Mouse (Mus musculus) central nervous system, embryonic 11.5 days (tissue): ENCODE data around the gene Nectin4. TPM values are rescaled to one million over a fixed set of nuclear protein-coding genes. Genes with fewer than 3 reads are reported as not detected.

Source experiments
- polyA plus RNA-seq: library from polyadenylated mRNA; depleted of rRNA; stranded (reverse); fragments of >200 nt; gene quantifications from 2 replicates; pipeline ENCODE4 v1.2.3, GENCODE M21; 2012; rRNA removed

Gene Nectin4
- polyA plus RNA-seq, result 0.95 and 1.1 TPM in 2 replicates

DNA sequence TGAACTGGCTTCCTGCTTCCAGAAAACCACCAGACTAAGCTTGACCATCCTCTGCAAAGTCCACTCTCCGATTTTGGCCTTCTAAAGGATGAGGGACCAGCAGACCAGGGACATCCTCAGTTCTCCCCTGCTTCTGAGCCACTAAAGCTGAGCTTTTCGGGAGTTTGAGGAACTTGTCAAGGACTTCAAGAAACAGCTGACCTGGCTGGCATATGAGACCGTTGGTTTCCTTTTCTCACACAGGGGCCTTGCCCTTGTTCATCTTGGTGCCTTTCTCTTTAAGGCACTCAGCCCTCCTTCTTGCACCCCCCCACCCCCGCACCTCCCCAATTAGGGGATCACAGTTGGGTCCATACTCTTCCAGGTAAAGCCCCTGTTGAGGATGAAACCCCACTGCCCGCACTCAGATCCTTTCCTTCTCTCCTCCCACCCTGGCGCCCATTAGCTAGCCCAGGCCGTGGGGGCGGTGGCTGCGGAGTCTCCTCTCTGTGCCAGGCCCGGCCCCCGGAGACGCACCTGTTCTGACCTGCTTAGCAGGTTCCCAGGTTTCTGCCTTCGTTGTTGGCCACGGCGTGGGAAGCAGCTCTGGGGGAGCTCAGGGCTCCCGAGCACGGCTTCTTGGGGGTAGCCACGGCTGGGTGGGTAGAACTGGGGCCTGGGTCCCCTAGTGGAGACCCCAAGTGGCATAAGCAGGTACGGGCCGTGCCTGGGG lies at the start of gene Nectin4:
Gene Nectin4, plus strand, starts transcription at position 255 of the 712 bp plus-strand sequence.

DNA sequence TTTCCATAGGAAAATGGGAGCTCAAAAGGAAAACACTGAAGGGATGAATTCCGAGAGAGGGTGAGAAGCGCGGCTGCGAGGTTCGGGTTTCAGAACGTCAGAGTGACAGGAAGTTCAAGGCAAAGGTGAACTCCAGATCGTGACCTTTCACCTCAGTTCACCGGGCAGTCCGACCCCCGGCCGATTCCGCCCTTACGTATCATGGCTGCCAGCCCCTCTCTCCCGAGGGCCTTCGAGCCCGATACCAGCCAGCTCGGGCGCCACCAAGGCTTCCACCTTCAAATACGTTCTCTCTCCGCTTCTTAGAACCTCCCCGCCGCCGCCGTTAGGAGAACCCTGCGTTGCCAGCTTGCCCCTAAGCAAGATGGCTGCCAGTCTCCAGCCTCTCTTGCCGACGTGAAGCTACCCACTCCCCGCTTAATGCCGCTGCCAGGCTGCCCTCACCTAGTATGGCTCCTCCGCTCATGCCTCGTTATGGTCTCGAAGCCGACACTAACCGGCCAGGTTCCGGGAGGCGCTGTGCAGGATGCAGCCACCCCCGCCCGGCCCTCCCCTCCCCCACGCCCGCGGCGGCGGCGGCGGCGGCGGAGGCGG lies 41.0 kb upstream of the Nectin4 start, which contains the start of gene Dedd:
Gene Dedd, plus strand, starts transcription at position 307 of the 594 bp plus-strand sequence.

DNA sequence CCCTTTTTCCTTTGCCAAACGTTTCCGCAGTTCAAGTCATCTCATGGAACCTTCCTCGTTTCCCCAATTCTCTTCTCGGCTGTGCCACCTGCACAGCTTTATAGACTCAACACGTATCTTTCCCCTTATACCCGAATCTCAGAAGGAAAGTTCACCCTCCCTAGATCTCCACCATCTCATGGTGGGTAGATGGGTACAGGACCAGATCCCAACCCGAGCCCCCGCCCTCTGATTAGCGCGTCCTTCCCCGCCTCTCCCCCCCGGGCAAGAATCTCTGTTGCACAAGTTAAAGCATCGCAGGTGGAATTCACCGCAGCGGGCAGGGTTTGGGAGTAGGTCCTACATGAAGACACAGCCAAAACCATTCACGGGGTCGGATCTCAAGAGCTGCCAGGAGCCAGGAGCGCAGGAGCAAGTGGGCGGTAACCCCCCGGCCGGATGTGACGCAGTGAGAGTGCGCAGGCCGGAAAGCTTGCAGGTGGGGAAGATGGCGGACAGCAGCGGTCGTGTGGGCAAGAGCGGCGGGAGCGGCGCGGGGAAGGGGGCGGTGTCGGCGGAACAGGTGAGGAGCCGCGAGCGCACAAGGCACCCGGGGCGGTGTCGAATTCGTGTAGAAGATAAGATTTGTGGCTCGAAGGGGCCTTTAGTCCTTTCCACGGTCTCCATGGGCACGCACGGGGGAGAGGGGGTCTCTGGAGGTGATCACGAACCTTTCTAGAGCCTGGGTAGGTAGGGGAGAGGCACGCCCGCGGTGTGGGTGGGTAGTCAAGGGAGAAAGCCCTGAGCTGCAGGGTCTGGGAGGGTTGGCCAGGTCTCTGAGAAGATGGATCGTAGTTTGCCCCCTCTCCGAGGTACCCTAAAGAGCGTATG lies 24.4 kb upstream of the Nectin4 start, which contains the start of the genes Nit1 and Pfdn2:
Gene Nit1, minus strand, starts transcription at position 422 of the 870 bp plus-strand sequence.
Gene Pfdn2, plus strand, starts transcription at position 446 of the 870 bp plus-strand sequence.

DNA sequence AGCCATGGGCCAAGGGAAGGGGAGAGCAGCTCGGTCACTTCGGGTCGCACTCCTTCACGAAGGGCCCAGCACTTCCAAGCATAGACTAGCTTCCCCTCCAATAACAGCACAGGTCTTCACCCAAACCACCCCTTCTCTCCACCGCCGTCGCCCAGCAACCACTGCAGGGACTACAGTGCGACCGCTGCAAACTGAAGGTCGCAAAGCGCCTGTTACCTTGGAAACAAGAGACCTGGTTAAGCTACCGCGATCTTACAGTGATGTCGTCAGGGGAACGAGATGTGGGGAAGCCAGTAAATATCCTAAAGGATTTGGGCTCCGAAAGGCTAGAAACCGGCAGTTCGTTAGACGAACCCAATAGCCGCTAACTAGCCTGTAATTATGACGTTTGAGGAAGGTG lies 9.2 kb upstream of the Nectin4 start, which contains the start of gene Klhdc9:
Gene Klhdc9, minus strand, starts transcription at position 143 of the 400 bp plus-strand sequence.

DNA sequence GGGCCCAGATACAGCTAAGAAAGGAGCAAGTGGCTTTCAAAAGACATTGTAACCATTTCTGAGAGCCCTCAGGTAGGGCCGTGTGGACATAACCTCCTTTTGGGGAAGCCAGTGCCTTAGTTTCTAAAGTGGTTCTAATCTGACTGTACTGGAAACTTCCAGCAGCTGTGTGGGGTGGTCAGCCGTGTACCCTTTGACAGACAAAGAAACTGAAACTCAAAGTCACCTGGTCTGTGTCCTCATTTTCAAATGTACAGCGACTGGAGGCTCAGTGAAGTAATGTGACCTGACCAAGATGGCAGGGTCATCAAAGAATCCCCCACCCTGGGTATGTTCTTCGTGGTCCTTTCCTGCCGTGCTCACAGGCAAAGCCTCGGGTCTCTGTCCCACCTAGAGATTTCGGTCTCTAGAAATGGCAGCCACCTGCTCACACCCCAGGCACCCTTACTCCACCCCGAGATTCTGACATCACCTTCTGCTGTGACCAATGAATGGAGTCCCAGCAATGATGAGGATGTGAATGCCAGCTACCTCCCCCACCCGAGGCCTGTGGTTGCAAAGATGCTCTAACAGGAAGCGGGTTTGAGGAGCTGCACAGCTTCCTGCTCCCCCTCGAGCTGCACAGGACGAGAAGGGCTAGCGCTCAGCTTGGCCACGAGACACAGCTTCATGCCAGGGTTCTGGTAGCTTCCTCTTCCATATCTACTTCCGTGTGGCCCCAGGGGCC lies 18.6 kb downstream of the Nectin4 start, which contains the start of gene Arhgap30:
Gene Arhgap30, plus strand, starts transcription at position 579 of the 727 bp plus-strand sequence.

DNA sequence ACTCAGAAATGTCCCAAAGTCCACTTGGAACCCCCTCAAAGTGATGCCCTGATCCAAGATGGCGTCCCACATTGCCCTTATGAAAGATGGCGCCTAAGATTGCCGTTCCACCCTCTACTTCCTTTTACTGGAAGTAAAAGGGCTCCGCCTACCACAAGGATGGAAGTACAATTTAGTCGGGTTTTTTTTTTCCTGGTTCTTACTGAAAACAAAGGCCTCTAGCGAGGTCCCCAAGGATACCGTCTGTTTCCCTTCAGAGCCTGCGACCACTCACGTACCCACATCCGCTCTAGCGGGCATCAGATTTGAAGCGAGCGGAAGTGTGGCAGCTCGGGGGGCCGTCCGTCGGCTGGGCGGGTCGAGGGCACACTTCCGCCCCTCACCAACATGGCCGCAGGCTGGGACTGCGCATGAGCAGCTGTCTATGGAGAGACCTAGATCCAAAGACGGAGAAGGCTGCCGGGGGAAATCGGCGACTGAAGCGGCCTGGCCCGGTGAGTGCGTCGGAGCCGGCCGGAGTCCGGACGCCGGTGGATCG lies 41.1 kb downstream of the Nectin4 start, which contains the start of gene Usf1:
Gene Usf1, plus strand, starts transcription at position 367 of the 538 bp plus-strand sequence.

DNA sequence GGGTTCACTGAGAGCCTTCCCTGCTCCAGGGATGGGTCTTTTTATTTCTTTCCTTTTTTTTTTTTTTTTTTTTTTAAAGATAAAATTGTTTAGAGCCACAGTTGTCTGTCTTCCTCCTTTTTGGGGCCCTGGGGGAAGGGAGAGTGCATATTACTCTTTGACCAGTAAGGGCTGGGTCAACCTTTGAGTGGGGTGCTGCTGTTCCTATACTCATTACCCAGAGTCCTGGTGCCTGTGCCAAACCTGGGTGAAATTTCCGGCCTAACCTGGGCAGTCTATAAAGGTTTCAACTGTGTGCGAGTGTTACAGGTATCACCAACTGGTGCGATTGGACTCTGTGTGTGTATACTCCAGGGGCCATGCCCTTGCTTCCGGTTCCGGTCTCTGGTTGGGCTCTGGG lies 48.8 kb downstream of the Nectin4 start, which contains the start of gene Tstd1:
Gene Tstd1, plus strand, starts transcription at position 213 of the 400 bp plus-strand sequence.

DNA sequence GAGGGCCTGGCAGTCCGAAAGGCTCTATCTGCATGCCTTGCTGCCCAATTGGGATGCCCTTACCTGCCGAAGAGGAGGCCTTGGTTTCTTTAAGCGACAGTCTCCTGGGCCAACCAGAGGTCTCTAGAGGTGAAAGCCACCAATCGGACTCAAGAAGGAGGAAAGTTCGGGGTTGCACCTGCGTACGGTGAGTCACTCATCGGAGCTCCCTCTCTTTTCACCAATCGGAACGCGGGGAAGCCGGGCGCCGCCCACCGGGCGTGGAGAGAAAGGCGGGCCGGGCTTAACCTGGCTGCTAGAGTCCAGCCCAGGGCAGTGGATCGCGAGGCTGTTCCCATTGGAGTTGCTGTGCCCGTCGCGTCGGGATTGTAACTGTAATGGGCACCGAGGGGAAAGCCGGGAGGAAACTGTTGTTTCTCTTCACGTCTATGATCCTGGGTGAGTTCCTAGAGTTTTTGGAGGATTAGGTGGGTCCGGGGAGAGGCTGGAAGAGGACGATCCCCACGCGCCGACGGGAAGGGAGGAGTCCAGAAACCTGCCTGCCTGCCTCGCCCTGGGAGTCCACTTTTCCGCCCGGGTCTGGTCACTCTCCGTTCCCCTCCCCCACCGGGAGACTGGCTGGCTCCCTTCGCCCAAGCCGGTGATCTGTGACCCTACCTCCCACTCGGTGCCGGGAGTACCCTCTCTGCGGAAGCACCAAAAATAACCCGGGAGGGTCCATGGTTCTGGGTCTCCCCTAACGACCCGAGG lies 67.5 kb downstream of the Nectin4 start, which contains the start of gene F11r:
Gene F11r, plus strand, starts transcription at position 272 of the 750 bp plus-strand sequence.

Other genes starting within 250 kb of the Nectin4 start
- gene Sdhc, start 219.5 kb upstream of the Nectin4 start, polyA plus RNA-seq, result 236 and 443 TPM in 2 replicates
- gene Mpz, start 219.4 kb upstream of the Nectin4 start, polyA plus RNA-seq, result 0.72 and 3.3 TPM in 2 replicates
- gene Pcp4l1, start 173.8 kb upstream of the Nectin4 start, polyA plus RNA-seq, result 11.0 and 15.7 TPM in 2 replicates
- 0.02 and 0.04 TPM in 2 replicates for gene Nr1i3, start 156.1 kb upstream of the Nectin4 start, polyA plus RNA-seq
- 29.2 and 29.8 TPM in 2 replicates for gene Tomm40l, start 147.6 kb upstream of the Nectin4 start, polyA plus RNA-seq
- 41.5 and 103 TPM in 2 replicates for gene Apoa2, start 145.0 kb upstream of the Nectin4 start, polyA plus RNA-seq
- gene Fcer1g, start 135.7 kb upstream of the Nectin4 start, polyA plus RNA-seq, result 12.5 and 17.5 TPM in 2 replicates
- gene Adamts4, start 119.7 kb upstream of the Nectin4 start, polyA plus RNA-seq, result 3.2 and 4.1 TPM in 2 replicates
- 172 and 189 TPM in 2 replicates for gene Ndufs2, start 118.7 kb upstream of the Nectin4 start, polyA plus RNA-seq
- gene B4galt3, start 99.8 kb upstream of the Nectin4 start, polyA plus RNA-seq, result 47.0 and 62.1 TPM in 2 replicates
- gene Ppox, start 88.9 kb upstream of the Nectin4 start, polyA plus RNA-seq, result 95.5 and 100.0 TPM in 2 replicates
- 96.3 and 99.2 TPM in 2 replicates for gene Usp21, start 82.1 kb upstream of the Nectin4 start, polyA plus RNA-seq
- 65.4 and 89.0 TPM in 2 replicates for gene Ufc1, start 75.1 kb upstream of the Nectin4 start, polyA plus RNA-seq
- gene Dedd, start 41.0 kb upstream of the Nectin4 start, polyA plus RNA-seq, result 44.7 and 66.6 TPM in 2 replicates
- gene Nit1, start 24.5 kb upstream of the Nectin4 start, polyA plus RNA-seq, result 36.9 and 48.0 TPM in 2 replicates
- 141 and 293 TPM in 2 replicates for gene Pfdn2, start 24.4 kb upstream of the Nectin4 start, polyA plus RNA-seq
- 1.9 and 2.2 TPM in 2 replicates for gene Klhdc9, start 9.3 kb upstream of the Nectin4 start, polyA plus RNA-seq
- 0.92 and 1.7 TPM in 2 replicates for gene Arhgap30, start 18.9 kb downstream of the Nectin4 start, polyA plus RNA-seq
- 99.5 and 131 TPM in 2 replicates for gene Usf1, start 41.2 kb downstream of the Nectin4 start, polyA plus RNA-seq
- gene Tstd1, start 48.8 kb downstream of the Nectin4 start, polyA plus RNA-seq, result 3.7 and 5.0 TPM in 2 replicates
- gene F11r, start 67.4 kb downstream of the Nectin4 start, polyA plus RNA-seq, result 7.0 and 10.3 TPM in 2 replicates
- gene Alyref2, start 133.4 kb downstream of the Nectin4 start, polyA plus RNA-seq, result 9.4 and 11.0 TPM in 2 replicates
- not detected in 2 replicates for gene Itln1, start 165.2 kb downstream of the Nectin4 start, polyA plus RNA-seq
- 0.05 TPM in 1 of 2 replicates, not detected in the other for gene Cd244a, start 189.1 kb downstream of the Nectin4 start, polyA plus RNA-seq
- gene Ly9, start 237.3 kb downstream of the Nectin4 start, polyA plus RNA-seq, result 0.07 and 0.18 TPM in 2 replicates